Mouse (Mus musculus): ENCODE results near the gene Itgb6. TPM values are rescaled to one million over a fixed set of nuclear protein-coding genes. Genes with fewer than 3 reads are reported as not detected.

The Itgb6 gene
- polyA plus RNA-seq, 1 experiment from 2014 or later: 8.6 TPM

GRCm38 (mm10) chr2:60716549-60716948 is 5.9 kb downstream of the Itgb6 start:
- no peaks in the 10 kb centered on the region for H3K36me3 ChIP-seq (ENCODE audit: control insufficient read depth, insufficient read depth, low read length)
- no peak for ATAC-seq (ENCODE audit: low FRiP score, low TSS enrichment)
- peak; percentile 2 for DNase-seq (ENCODE audit: low spot score)
- 0 out of 2 replicates have a peak, but pooled peaks cover under 1% of the 10 kb centered on the region for H3K4me1 ChIP-seq (replicated peaks; ENCODE audit: control insufficient read depth, insufficient read depth)
- H3K27ac ChIP-seq (replicated peaks): no peak overlapping the region
- H3K9me3 ChIP-seq (ENCODE audit: control insufficient read depth, low read length): no peaks in the 10 kb centered on the region
- H3K4me3 ChIP-seq (ENCODE audit: low read depth, low read length): no peak overlapping the region
- H3K4me2 ChIP-seq (replicated peaks; ENCODE audit: low read depth): no peak overlapping the region
- H3K27me3 ChIP-seq (ENCODE audit: control insufficient read depth, insufficient read depth, low read length): no peaks in the 10 kb centered on the region
- no peak overlapping the region for H3K9ac ChIP-seq (ENCODE audit: low read length)
- TF ChIP-seq EP300 (optimal IDR thresholded peaks at IDR 0.05) (no peak), CTCF (IDR thresholded peaks at IDR 0.05; ENCODE audit: low read depth) (no peak)

- Histone ChIP-seq H3K27me3 (ENCODE audit: control insufficient read depth, insufficient read depth, low read length) (no peaks in the 10 kb centered on the region), H3K4me2 (replicated peaks; ENCODE audit: low read depth) (no peak overlapping the region), H3K4me3 (ENCODE audit: low read depth, low read length) (no peak overlapping the region), H3K36me3 (ENCODE audit: control insufficient read depth, insufficient read depth, low read length) (no peaks in the 10 kb centered on the region), H3K9ac (ENCODE audit: low read length) (0 out of 2 replicates have a peak overlapping the region, but pooled peaks have one; percentile 18), H3K4me1 (replicated peaks; ENCODE audit: control insufficient read depth, insufficient read depth) (peaks cover 5% of the 10 kb centered on the region; the same call in 1 of the 2 replicates), H3K27ac (replicated peaks) (no peak overlapping the region), H3K9me3 (ENCODE audit: control insufficient read depth, low read length) (no peaks in the 10 kb centered on the region)
- no peak for ATAC-seq (ENCODE audit: low FRiP score, low TSS enrichment)
- WGBS: 69% methylated on average over 13 of the region's 13 CpGs
- TF ChIP-seq CTCF (IDR thresholded peaks at IDR 0.05; ENCODE audit: low read depth): no peak
- no peak for TF ChIP-seq EP300 (optimal IDR thresholded peaks at IDR 0.05)
- DNase-seq (ENCODE audit: low spot score): peak; percentile 14
Measured at GRCm38 (mm10) chr2:60715771-60716170, 6.7 kb downstream of the Itgb6 start.

GRCm38 (mm10) chr2:60714971-60715502 is 7.4 kb downstream of the Itgb6 start:
- Histone ChIP-seq H3K9me3 (ENCODE audit: control insufficient read depth, low read length) (no peaks in the 10 kb centered on the region), H3K27me3 (ENCODE audit: control insufficient read depth, insufficient read depth, low read length) (no peaks in the 10 kb centered on the region), H3K27ac (replicated peaks) (no peak overlapping the region), H3K36me3 (ENCODE audit: control insufficient read depth, insufficient read depth, low read length) (no peaks in the 10 kb centered on the region), H3K4me2 (replicated peaks; ENCODE audit: low read depth) (no peak overlapping the region), H3K4me1 (replicated peaks; ENCODE audit: control insufficient read depth, insufficient read depth) (peaks cover 5% of the 10 kb centered on the region; the same call in 1 of the 2 replicates), H3K9ac (ENCODE audit: low read length) (no peak overlapping the region), H3K4me3 (ENCODE audit: low read depth, low read length) (no peak overlapping the region)
- ATAC-seq (ENCODE audit: low FRiP score, low TSS enrichment) (no peak), DNase-seq (ENCODE audit: low spot score) (peak; percentile 12)
- TF ChIP-seq CTCF (IDR thresholded peaks at IDR 0.05; ENCODE audit: low read depth): no peak
- 59% methylated on average over 8 of the region's 8 CpGs for WGBS

GRCm38 (mm10) chr2:60714475-60714874 is 8.0 kb downstream of the Itgb6 start:
- no peak overlapping the region for H3K9ac ChIP-seq (ENCODE audit: low read length)
- WGBS: 54% methylated on average over 7 of the region's 7 CpGs
- peak; percentile 10 for DNase-seq (ENCODE audit: low spot score)
- H3K27me3 ChIP-seq (ENCODE audit: control insufficient read depth, insufficient read depth, low read length): no peaks in the 10 kb centered on the region
- no peaks in the 10 kb centered on the region for H3K36me3 ChIP-seq (ENCODE audit: control insufficient read depth, insufficient read depth, low read length)
- H3K4me1 ChIP-seq (replicated peaks; ENCODE audit: control insufficient read depth, insufficient read depth): peaks cover 5% of the 10 kb centered on the region; the same call in 1 of the 2 replicates
- no peak overlapping the region for H3K4me3 ChIP-seq (ENCODE audit: low read depth, low read length)
- ATAC-seq (ENCODE audit: low FRiP score, low TSS enrichment): no peak
- H3K4me2 ChIP-seq (replicated peaks; ENCODE audit: low read depth): no peak overlapping the region
- H3K9me3 ChIP-seq (ENCODE audit: control insufficient read depth, low read length): no peaks in the 10 kb centered on the region
- H3K27ac ChIP-seq (replicated peaks): no peak overlapping the region
- no peak for TF ChIP-seq CTCF (IDR thresholded peaks at IDR 0.05; ENCODE audit: low read depth)
- no peak for TF ChIP-seq EP300 (optimal IDR thresholded peaks at IDR 0.05)

GRCm38 (mm10) chr2:60713857-60714256 is 8.6 kb downstream of the Itgb6 start:
- Histone ChIP-seq H3K4me2 (replicated peaks; ENCODE audit: low read depth) (no peak overlapping the region), H3K4me1 (replicated peaks; ENCODE audit: control insufficient read depth, insufficient read depth) (peaks cover 5% of the 10 kb centered on the region; the same call in 1 of the 2 replicates), H3K9ac (ENCODE audit: low read length) (no peak overlapping the region), H3K9me3 (ENCODE audit: control insufficient read depth, low read length) (no peaks in the 10 kb centered on the region), H3K27me3 (ENCODE audit: control insufficient read depth, insufficient read depth, low read length) (no peaks in the 10 kb centered on the region), H3K27ac (replicated peaks) (no peak overlapping the region), H3K4me3 (ENCODE audit: low read depth, low read length) (no peak overlapping the region), H3K36me3 (ENCODE audit: control insufficient read depth, insufficient read depth, low read length) (no peaks in the 10 kb centered on the region)
- DNase-seq (ENCODE audit: low spot score) (peak; percentile 15), ATAC-seq (ENCODE audit: low FRiP score, low TSS enrichment) (no peak)
- WGBS: 38% methylated on average over 8 of the region's 8 CpGs
- TF ChIP-seq EP300 (optimal IDR thresholded peaks at IDR 0.05): no peak
- TF ChIP-seq CTCF (IDR thresholded peaks at IDR 0.05; ENCODE audit: low read depth): no peak

GRCm38 (mm10) chr2:60712891-60713290 is 9.6 kb downstream of the Itgb6 start:
- Histone ChIP-seq H3K9me3 (ENCODE audit: control insufficient read depth, low read length) (no peaks in the 10 kb centered on the region), H3K27me3 (ENCODE audit: control insufficient read depth, insufficient read depth, low read length) (no peaks in the 10 kb centered on the region), H3K4me2 (replicated peaks; ENCODE audit: low read depth) (no peak overlapping the region), H3K4me3 (ENCODE audit: low read depth, low read length) (no peak overlapping the region), H3K9ac (ENCODE audit: low read length) (no peak overlapping the region), H3K27ac (replicated peaks) (no peak overlapping the region), H3K4me1 (replicated peaks; ENCODE audit: control insufficient read depth, insufficient read depth) (peaks cover 5% of the 10 kb centered on the region; the same call in 1 of the 2 replicates), H3K36me3 (ENCODE audit: control insufficient read depth, insufficient read depth, low read length) (no peaks in the 10 kb centered on the region)
- ATAC-seq (ENCODE audit: low FRiP score, low TSS enrichment) (no peak), DNase-seq (ENCODE audit: low spot score) (peak; percentile 9)
- WGBS: 80% methylated on average over 5 of the region's 5 CpGs
- TF ChIP-seq EP300 (optimal IDR thresholded peaks at IDR 0.05): no peak
- no peak for TF ChIP-seq CTCF (IDR thresholded peaks at IDR 0.05; ENCODE audit: low read depth)
